Comparison of ENCODE assay signal across 9 mouse cellular contexts in the genomic region with DNA sequence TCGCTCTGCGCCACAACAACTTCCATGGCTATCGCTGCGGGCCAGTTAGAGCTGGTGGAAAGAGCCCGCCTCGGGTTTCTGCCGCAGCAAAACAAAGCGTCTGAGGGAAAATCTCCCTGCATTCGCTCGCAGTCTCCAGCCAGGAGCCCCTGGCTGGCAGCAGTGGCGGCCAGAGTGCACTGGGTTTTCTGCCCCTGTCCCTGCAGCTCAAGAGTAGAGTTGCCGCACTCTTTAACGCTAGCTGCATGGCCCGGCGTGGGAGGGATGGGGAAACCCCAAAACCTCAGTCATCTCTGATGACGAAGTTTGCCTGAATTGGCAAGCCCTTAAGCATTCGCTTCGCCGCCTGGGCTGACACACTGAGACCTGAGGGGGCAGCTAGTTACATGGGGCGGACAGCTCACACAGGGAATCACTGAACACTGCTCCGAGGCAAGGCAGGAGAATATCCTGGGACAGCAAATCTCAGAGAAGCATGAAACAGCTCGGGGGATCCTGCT. TPM values are rescaled to one million over a fixed set of nuclear protein-coding genes. Genes with fewer than 3 reads are reported as not detected.
A peak's percentile ranks its signal among the peaks of the same experiment; 100 is the strongest.
DNase-seq lines count a peak whose midpoint lies in the region; ATAC-seq and TF ChIP-seq lines count a peak whose summit lies in the region.
"Had no signal": no experiment of that assay in that cellular context is flagged by ENCODE, and none has a peak within 500 bp of the region (broad histone marks: within the 10 kb centered on the region; RNA-seq: fewer than 3 reads in every experiment).

Gene Kcnk10 (minus strand): TSS at position 450 of the 500 bp plus-strand sequence.

- no peak for TF ChIP-seq CTCF in lung, adult 2 months (IDR thresholded peaks at IDR 0.05; ENCODE audit: insufficient read depth, low read length)
- no peak for TF ChIP-seq CTCF in bone marrow macrophage, adult 2 months (IDR thresholded peaks at IDR 0.05; ENCODE audit: low read depth, low read length)

- peaks cover 61% of the 10 kb centered on the region for H3K27me3 ChIP-seq in lung, embryonic 15.5 days
- peaks cover 58% of the 10 kb centered on the region for H3K27me3 ChIP-seq in embryonic facial prominence, embryonic 15.5 days
- H3K27me3 ChIP-seq in intestine, embryonic 16.5 days (replicated peaks; ENCODE audit: control insufficient read depth, insufficient read depth, low read length): peaks cover 53% of the 10 kb centered on the region
- H3K27me3 ChIP-seq in myocyte (ENCODE audit: control insufficient read depth, insufficient read depth, insufficient read length): peaks cover 42% of the 10 kb centered on the region

- no peak for DNase-seq in lung, adult 2 months
- no peak for DNase-seq in urinary bladder, postnatal 36 days (ENCODE audit: low spot score in 2 of 2)

- no peak within 1 kb of the TSS for H3ac ChIP-seq in myocyte (ENCODE audit: control insufficient read depth, insufficient read length)

- no peaks in the 10 kb centered on the region for H3K79me2 ChIP-seq in myocyte (ENCODE audit: control insufficient read depth, insufficient read depth)

- WGBS in lung, embryonic 15.5 days: under 1% methylated on average over 22 of the region's 22 CpGs
- WGBS in lung, adult 2 months: 2% methylated on average over 22 of the region's 22 CpGs
- under 1% methylated on average over 22 of the region's 22 CpGs for WGBS in embryonic facial prominence, embryonic 15.5 days
- WGBS in intestine, embryonic 16.5 days: 1% methylated on average over 22 of the region's 22 CpGs

- peak within 1 kb of the TSS; percentile 35 for H3K4me2 ChIP-seq in lung, embryonic 15.5 days
- H3K4me2 ChIP-seq in embryonic facial prominence, embryonic 15.5 days (replicated peaks): peak within 1 kb of the TSS; percentile 49
- peak within 1 kb of the TSS; percentile 22; the same call in 1 of the 2 replicates for H3K4me2 ChIP-seq in intestine, embryonic 16.5 days (ENCODE audit: low read depth, low read length)
- peak within 1 kb of the TSS; percentile 12 for H3K4me2 ChIP-seq in myocyte (ENCODE audit: low read depth)

- no peaks in the 10 kb centered on the region for H3K36me3 ChIP-seq in lung, embryonic 15.5 days
- H3K36me3 ChIP-seq in embryonic facial prominence, embryonic 15.5 days: no peaks in the 10 kb centered on the region
- no peaks in the 10 kb centered on the region for H3K36me3 ChIP-seq in intestine, embryonic 16.5 days (ENCODE audit: control insufficient read depth, insufficient read depth, low read length)
- H3K36me3 ChIP-seq in myocyte (ENCODE audit: control insufficient read depth, insufficient read depth): no peaks in the 10 kb centered on the region

- no peak for ATAC-seq in lung, embryonic 15.5 days (ENCODE audit: borderline replicate concordance, extremely low read depth, low FRiP score, low TSS enrichment)
- ATAC-seq in embryonic facial prominence, embryonic 15.5 days (ENCODE audit: insufficient number of reproducible peaks, low FRiP score, low TSS enrichment, low read depth): no peak
- no peak for ATAC-seq in intestine, embryonic 16.5 days
- no peak; the same call in 1 of the 2 replicates for ATAC-seq in monocyte, adult 5-6 weeks (replicated peaks; ENCODE audit: insufficient number of reproducible peaks, low FRiP score, low TSS enrichment, poor library complexity, severe bottlenecking)

- no peak within 1 kb of the TSS for H3K27ac ChIP-seq in lung, embryonic 15.5 days
- no peak within 1 kb of the TSS for H3K27ac ChIP-seq in bone marrow macrophage, adult 2 months (ENCODE audit: insufficient read depth, low read depth, low read length)
- no peak within 1 kb of the TSS for H3K27ac ChIP-seq in embryonic facial prominence, embryonic 15.5 days (replicated peaks)
- H3K27ac ChIP-seq in intestine, embryonic 16.5 days (ENCODE audit: low read length): no peak within 1 kb of the TSS

- no peak for TF ChIP-seq POLR2A in lung, adult 2 months (IDR thresholded peaks at IDR 0.05; ENCODE audit: borderline replicate concordance, extremely low read depth, low read depth, low read length)
- TF ChIP-seq POLR2A in bone marrow macrophage, adult 2 months (IDR thresholded peaks at IDR 0.05; ENCODE audit: borderline replicate concordance, low read depth, low read length): no peak
- TF ChIP-seq POLR2A in myocyte (IDR thresholded peaks at IDR 0.05; ENCODE audit: insufficient read length, low read depth): no peak

- H3K4me3 ChIP-seq in lung, embryonic 15.5 days: no peak within 1 kb of the TSS
- no peak within 1 kb of the TSS for H3K4me3 ChIP-seq in lung, adult 2 months (replicated peaks; ENCODE audit: extremely low read depth, low read depth, low read length)
- peak within 1 kb of the TSS; percentile 33 for H3K4me3 ChIP-seq in bone marrow macrophage, adult 2 months (ENCODE audit: insufficient read depth, low read length)
- peak within 1 kb of the TSS; percentile 27 for H3K4me3 ChIP-seq in embryonic facial prominence, embryonic 15.5 days (replicated peaks)
- H3K4me3 ChIP-seq in intestine, embryonic 16.5 days (ENCODE audit: low read length): peak within 1 kb of the TSS; percentile 19
- H3K4me3 ChIP-seq in myocyte: no peak within 1 kb of the TSS
- H3K4me3 ChIP-seq: erythroblast, embryonic 14.5 days had no signal

- H3K9ac ChIP-seq in lung, embryonic 15.5 days: no peak within 1 kb of the TSS
- H3K9ac ChIP-seq in embryonic facial prominence, embryonic 15.5 days: no peak within 1 kb of the TSS
- no peak within 1 kb of the TSS for H3K9ac ChIP-seq in intestine, embryonic 16.5 days (ENCODE audit: low read depth, low read length)

- H3K9me3 ChIP-seq in lung, embryonic 15.5 days: no peaks in the 10 kb centered on the region
- H3K9me3 ChIP-seq in embryonic facial prominence, embryonic 15.5 days (replicated peaks): no peaks in the 10 kb centered on the region
- H3K9me3 ChIP-seq in intestine, embryonic 16.5 days (ENCODE audit: control insufficient read depth, low read length): no peaks in the 10 kb centered on the region

- peaks cover 9% of the 10 kb centered on the region; the same call in 1 of the 2 replicates for H3K4me1 ChIP-seq in lung, embryonic 15.5 days
- H3K4me1 ChIP-seq in lung, adult 2 months (ENCODE audit: control insufficient read depth, insufficient read depth, low read length): no peaks in the 10 kb centered on the region
- H3K4me1 ChIP-seq in bone marrow macrophage, adult 2 months (ENCODE audit: control insufficient read depth, insufficient read depth, low read length): peaks cover 3% of the 10 kb centered on the region; the same call in 1 of the 2 replicates
- peaks cover 23% of the 10 kb centered on the region for H3K4me1 ChIP-seq in embryonic facial prominence, embryonic 15.5 days
- H3K4me1 ChIP-seq in intestine, embryonic 16.5 days (ENCODE audit: control insufficient read depth, insufficient read depth, low read length): peaks cover 4% of the 10 kb centered on the region

TF ChIP-seq in myocyte, 11 proteins besides CTCF, POLR2A, EP300 and RAD21:
- no peak for TF ChIP-seq TCF3 (IDR thresholded peaks at IDR 0.05; ENCODE audit: insufficient read length, low read depth)

RNA-seq across cellular contexts. Expression of gene Kcnk10, which starts in this region (rescaled TPM):
- 0.19 TPM in 1 of 2 replicates, not detected in the other for polyA plus RNA-seq in lung, embryonic 15.5 days (2015; fragmentation: Nextera tagmentation; extraction: Ambion mirVana)
- 0.01 and 0.08 TPM in 2 replicates for polyA plus RNA-seq in lung, adult 2 months (2012; rRNA removed)
- not detected in 2 replicates for polyA plus RNA-seq in bone marrow macrophage, adult 2 months (2012; ENCODE audit: insufficient read depth, insufficient read length, missing spikeins)
- polyA plus RNA-seq in embryonic facial prominence, embryonic 15.5 days (2015; fragmentation: Nextera tagmentation; extraction: Ambion mirVana): 1.3 and 1.7 TPM in 2 replicates
- polyA plus RNA-seq in intestine, embryonic 16.5 days (2015; fragmentation: Nextera tagmentation; extraction: Ambion mirVana): 1.1 TPM in 2 replicates
- not detected for polyA plus RNA-seq in myocyte (2012; fragmentation: generic; extraction: Trizol)
- 1.8 to 5.3 TPM (median 3.3 TPM) in 3 replicates for total RNA-seq in monocyte, adult 5-6 weeks (2017)
- polyA plus RNA-seq: erythroblast, embryonic 14.5 days had no signal

Comparison
In these comparisons a context has a peak if more than half of its experiments do, and no peak if none do; other contexts are left out.
1. H3K4me3 ChIP-seq: peak in bone marrow macrophage, adult 2 months (single experiment), embryonic facial prominence, embryonic 15.5 days (single experiment) and intestine, embryonic 16.5 days (single experiment); none in lung, embryonic 15.5 days (single experiment), lung, adult 2 months (single experiment) and myocyte (single experiment).
2. Peak in every context shown above with its lines, with median percentiles within 50 percentile points of each other: H3K4me2 ChIP-seq.